Mouse (Mus musculus): Measurements from ENCODE around the gene Sap30. TPM values are rescaled to one million over a fixed set of nuclear protein-coding genes. Genes with fewer than 3 reads are reported as not detected.
A peak's percentile ranks its signal among the peaks of the same experiment; 100 is the strongest.

Sap30 gene
- polyA plus RNA-seq, 1 experiment = 32.5 TPM

GRCm38 (mm10) chr8:57498847-57499511, 11.3 kb upstream of the Sap30 start:
- Histone ChIP-seq H3K27me3 (ENCODE audit: control insufficient read depth, insufficient read depth, insufficient read length) (no peaks in the 10 kb centered on the region), H3K36me3 (ENCODE audit: control insufficient read depth, insufficient read depth) (no peaks in the 10 kb centered on the region), H3ac (ENCODE audit: control insufficient read depth, insufficient read length) (no peak overlapping the region), H3K4me2 (ENCODE audit: low read depth) (no peak overlapping the region), H3K79me2 (ENCODE audit: control insufficient read depth, insufficient read depth) (no peaks in the 10 kb centered on the region), H3K4me3 (no peak overlapping the region)
- TF ChIP-seq E2F4 (IDR thresholded peaks at IDR 0.05; ENCODE audit: insufficient read depth) = no peak
- no peak for TF ChIP-seq MYOD1 (IDR thresholded peaks at IDR 0.05; ENCODE audit: control insufficient read depth in 1 of 3, insufficient read length in 2 of 3, low read depth in 2 of 3)
- TF ChIP-seq POLR2A (IDR thresholded peaks at IDR 0.05; ENCODE audit: insufficient read length, low read depth) = no peak
- no peak for TF ChIP-seq POLR2AphosphoS2 (IDR thresholded peaks at IDR 0.05; ENCODE audit: insufficient read length, low read depth)
- TF ChIP-seq REST (IDR thresholded peaks at IDR 0.05; ENCODE audit: insufficient read depth, insufficient read length) = no peak
- TF ChIP-seq TCF3 (IDR thresholded peaks at IDR 0.05; ENCODE audit: insufficient read length, low read depth) = no peak
- no peak for TF ChIP-seq SRF (IDR thresholded peaks at IDR 0.05; ENCODE audit: control insufficient read depth, insufficient read length, low read depth)
- TF ChIP-seq MAX (IDR thresholded peaks at IDR 0.05; ENCODE audit: low read depth) = no peak
- no peak for TF ChIP-seq USF1 (IDR thresholded peaks at IDR 0.05; ENCODE audit: low read depth)
- TF ChIP-seq CEBPB (IDR thresholded peaks at IDR 0.05; ENCODE audit: insufficient read depth, poor library complexity, severe bottlenecking) = no peak

GRCm38 (mm10) chr8:57498494-57498846, 10.8 kb upstream of the Sap30 start:
- no peak for TF ChIP-seq SRF (IDR thresholded peaks at IDR 0.05; ENCODE audit: control insufficient read depth, insufficient read length, low read depth)
- TF ChIP-seq MAX (IDR thresholded peaks at IDR 0.05; ENCODE audit: low read depth) = no peak
- no peak for TF ChIP-seq E2F4 (IDR thresholded peaks at IDR 0.05; ENCODE audit: insufficient read depth)
- TF ChIP-seq MYOD1 (IDR thresholded peaks at IDR 0.05; ENCODE audit: control insufficient read depth in 1 of 3, insufficient read length in 2 of 3, low read depth in 2 of 3) = no peak
- no peak for TF ChIP-seq REST (IDR thresholded peaks at IDR 0.05; ENCODE audit: insufficient read depth, insufficient read length)
- no peak for TF ChIP-seq TCF12 (IDR thresholded peaks at IDR 0.05; ENCODE audit: insufficient read depth, poor library complexity, severe bottlenecking)
- no peak for TF ChIP-seq POLR2AphosphoS2 (IDR thresholded peaks at IDR 0.05; ENCODE audit: insufficient read length, low read depth)
- TF ChIP-seq USF1 (IDR thresholded peaks at IDR 0.05; ENCODE audit: low read depth) = no peak
- TF ChIP-seq TCF3 (IDR thresholded peaks at IDR 0.05; ENCODE audit: insufficient read length, low read depth) = no peak
- TF ChIP-seq MYOG (IDR thresholded peaks at IDR 0.05; ENCODE audit: control insufficient read depth in 1 of 3, insufficient read depth in 1 of 3, insufficient read length in 2 of 3, low read depth in 2 of 3) = no peak
- no peak for TF ChIP-seq POLR2A (IDR thresholded peaks at IDR 0.05; ENCODE audit: insufficient read length, low read depth)
- no peak for TF ChIP-seq CEBPB (IDR thresholded peaks at IDR 0.05; ENCODE audit: insufficient read depth, poor library complexity, severe bottlenecking)
- Histone ChIP-seq H3K79me2 (ENCODE audit: control insufficient read depth, insufficient read depth) (no peaks in the 10 kb centered on the region), H3K4me3 (no peak overlapping the region), H3ac (ENCODE audit: control insufficient read depth, insufficient read length) (no peak overlapping the region), H3K36me3 (ENCODE audit: control insufficient read depth, insufficient read depth) (no peaks in the 10 kb centered on the region), H3K4me2 (ENCODE audit: low read depth) (no peak overlapping the region), H3K27me3 (ENCODE audit: control insufficient read depth, insufficient read depth, insufficient read length) (no peaks in the 10 kb centered on the region)

GRCm38 (mm10) chr8:57491873-57492272, 4.2 kb upstream of the Sap30 start:
- peaks cover under 1% of the 10 kb centered on the region for H3K79me2 ChIP-seq (ENCODE audit: control insufficient read depth, insufficient read depth)
- H3K27me3 ChIP-seq (ENCODE audit: control insufficient read depth, insufficient read depth, insufficient read length) = no peaks in the 10 kb centered on the region
- no peak overlapping the region for H3K4me3 ChIP-seq
- no peak overlapping the region for H3ac ChIP-seq (ENCODE audit: control insufficient read depth, insufficient read length)
- H3K4me2 ChIP-seq (ENCODE audit: low read depth) = no peak overlapping the region
- no peaks in the 10 kb centered on the region for H3K36me3 ChIP-seq (ENCODE audit: control insufficient read depth, insufficient read depth)
- TF ChIP-seq MYOG (IDR thresholded peaks at IDR 0.05; ENCODE audit: control insufficient read depth in 1 of 3, insufficient read depth in 1 of 3, insufficient read length in 2 of 3, low read depth in 2 of 3) = no peak
- no peak for TF ChIP-seq POLR2AphosphoS2 (IDR thresholded peaks at IDR 0.05; ENCODE audit: insufficient read length, low read depth)
- no peak for TF ChIP-seq MAX (IDR thresholded peaks at IDR 0.05; ENCODE audit: low read depth)
- no peak for TF ChIP-seq TCF3 (IDR thresholded peaks at IDR 0.05; ENCODE audit: insufficient read length, low read depth)
- no peak for TF ChIP-seq MYOD1 (IDR thresholded peaks at IDR 0.05; ENCODE audit: control insufficient read depth in 1 of 3, insufficient read length in 2 of 3, low read depth in 2 of 3)
- no peak for TF ChIP-seq CEBPB (IDR thresholded peaks at IDR 0.05; ENCODE audit: insufficient read depth, poor library complexity, severe bottlenecking)
- no peak for TF ChIP-seq REST (IDR thresholded peaks at IDR 0.05; ENCODE audit: insufficient read depth, insufficient read length)
- TF ChIP-seq E2F4 (IDR thresholded peaks at IDR 0.05; ENCODE audit: insufficient read depth) = no peak
- no peak for TF ChIP-seq SRF (IDR thresholded peaks at IDR 0.05; ENCODE audit: control insufficient read depth, insufficient read length, low read depth)

- Histone ChIP-seq H3K27me3 (ENCODE audit: control insufficient read depth, insufficient read depth, insufficient read length) (no peaks in the 10 kb centered on the region), H3K4me2 (ENCODE audit: low read depth) (no peak overlapping the region), H3K36me3 (ENCODE audit: control insufficient read depth, insufficient read depth) (peaks cover 5% of the 10 kb centered on the region), H3K4me3 (no peak overlapping the region), H3K79me2 (ENCODE audit: control insufficient read depth, insufficient read depth) (peaks cover 19% of the 10 kb centered on the region), H3ac (ENCODE audit: control insufficient read depth, insufficient read length) (no peak overlapping the region)
- TF ChIP-seq MAX (IDR thresholded peaks at IDR 0.05; ENCODE audit: low read depth) = no peak
- TF ChIP-seq TCF3 (IDR thresholded peaks at IDR 0.05; ENCODE audit: insufficient read length, low read depth) = no peak
- no peak for TF ChIP-seq CEBPB (IDR thresholded peaks at IDR 0.05; ENCODE audit: insufficient read depth, poor library complexity, severe bottlenecking)
- no peak for TF ChIP-seq POLR2A (IDR thresholded peaks at IDR 0.05; ENCODE audit: insufficient read length, low read depth)
These were observed 2.2 kb upstream of the Sap30 start for GRCm38 (mm10) chr8:57489896-57490295.

GRCm38 (mm10) chr8:57489366-57489765, 1.7 kb upstream of the Sap30 start:
- Histone ChIP-seq H3K36me3 (ENCODE audit: control insufficient read depth, insufficient read depth) (peaks cover 10% of the 10 kb centered on the region), H3K79me2 (ENCODE audit: control insufficient read depth, insufficient read depth) (peaks cover 21% of the 10 kb centered on the region), H3K4me2 (ENCODE audit: low read depth) (peak overlapping the region; percentile 60), H3K4me3 (no peak overlapping the region), H3ac (ENCODE audit: control insufficient read depth, insufficient read length) (no peak overlapping the region), H3K27me3 (ENCODE audit: control insufficient read depth, insufficient read depth, insufficient read length) (no peaks in the 10 kb centered on the region)
- TF ChIP-seq MYOG (IDR thresholded peaks at IDR 0.05; ENCODE audit: control insufficient read depth in 1 of 3, insufficient read depth in 1 of 3, insufficient read length in 2 of 3, low read depth in 2 of 3) = no peak
- TF ChIP-seq POLR2AphosphoS2 (IDR thresholded peaks at IDR 0.05; ENCODE audit: insufficient read length, low read depth) = no peak
- no peak for TF ChIP-seq POLR2A (IDR thresholded peaks at IDR 0.05; ENCODE audit: insufficient read length, low read depth)
- TF ChIP-seq SRF (IDR thresholded peaks at IDR 0.05; ENCODE audit: control insufficient read depth, insufficient read length, low read depth) = no peak
- no peak for TF ChIP-seq CEBPB (IDR thresholded peaks at IDR 0.05; ENCODE audit: insufficient read depth, poor library complexity, severe bottlenecking)
- no peak for TF ChIP-seq MAX (IDR thresholded peaks at IDR 0.05; ENCODE audit: low read depth)
- no peak for TF ChIP-seq TCF3 (IDR thresholded peaks at IDR 0.05; ENCODE audit: insufficient read length, low read depth)
- no peak for TF ChIP-seq REST (IDR thresholded peaks at IDR 0.05; ENCODE audit: insufficient read depth, insufficient read length)
- TF ChIP-seq USF1 (IDR thresholded peaks at IDR 0.05; ENCODE audit: low read depth) = no peak
- no peak for TF ChIP-seq E2F4 (IDR thresholded peaks at IDR 0.05; ENCODE audit: insufficient read depth)
- no peak for TF ChIP-seq MYOD1 (IDR thresholded peaks at IDR 0.05; ENCODE audit: control insufficient read depth in 1 of 3, insufficient read length in 2 of 3, low read depth in 2 of 3)
- no peak for TF ChIP-seq TCF12 (IDR thresholded peaks at IDR 0.05; ENCODE audit: insufficient read depth, poor library complexity, severe bottlenecking)
